Mouse (Mus musculus): ENCODE data around the gene Lsm10. TPM values are rescaled to one million over a fixed set of nuclear protein-coding genes. Genes with fewer than 3 reads are reported as not detected.

Gene Lsm10
- polyA plus RNA-seq (2012; ENCODE audit: insufficient read depth, low replicate concordance): 9.2 and 19.0 TPM in 2 replicates

DNA sequence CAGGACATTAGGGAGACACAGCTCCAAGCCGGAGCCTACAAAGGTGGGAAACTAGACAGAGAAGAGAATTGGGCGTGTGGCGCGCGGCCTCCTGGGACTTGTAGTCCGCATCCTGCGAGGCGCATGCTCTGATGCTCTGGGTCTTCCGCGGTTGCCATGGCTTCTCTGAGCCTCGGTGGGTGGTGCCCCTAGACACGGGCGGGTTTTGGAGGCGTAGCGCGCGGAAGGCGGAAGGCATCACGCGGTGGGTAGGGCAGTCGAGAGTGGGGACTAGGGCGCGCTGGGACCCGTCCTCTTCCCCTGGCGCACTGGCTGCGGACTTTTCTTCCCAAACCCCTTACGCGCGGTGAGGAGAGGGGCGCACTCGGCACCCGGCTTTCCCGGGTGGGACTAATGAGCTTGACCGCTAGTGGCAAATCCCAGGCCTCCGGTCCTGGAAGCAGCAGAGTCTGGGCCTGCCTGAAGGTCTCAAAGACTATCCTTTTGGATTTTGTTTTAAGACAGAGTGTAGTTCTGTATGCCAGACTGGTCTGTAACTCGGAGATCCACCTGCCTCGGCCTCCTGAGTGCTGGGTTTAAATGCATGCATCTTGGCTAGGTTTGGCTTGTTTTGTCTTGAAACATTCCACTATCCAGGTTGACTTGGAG is at the start of gene Lsm10:
Gene Lsm10 (plus strand): TSS at position 160 of the 648 bp plus-strand sequence.
- peaks cover 66% of the 10 kb centered on the region for H3K4me1 ChIP-seq
- H3K9me3 ChIP-seq: no peaks in the 10 kb centered on the region
- H3K4me3 ChIP-seq (replicated peaks): peak within 1 kb of the TSS; percentile 97
- H3K27me3 ChIP-seq (replicated peaks): no peaks in the 10 kb centered on the region
- peaks cover 38% of the 10 kb centered on the region for H3K36me3 ChIP-seq (replicated peaks; ENCODE audit: low read length)
- TF ChIP-seq FLI1 (IDR thresholded peaks at IDR 0.05; ENCODE audit: low read length): no peak

DNA sequence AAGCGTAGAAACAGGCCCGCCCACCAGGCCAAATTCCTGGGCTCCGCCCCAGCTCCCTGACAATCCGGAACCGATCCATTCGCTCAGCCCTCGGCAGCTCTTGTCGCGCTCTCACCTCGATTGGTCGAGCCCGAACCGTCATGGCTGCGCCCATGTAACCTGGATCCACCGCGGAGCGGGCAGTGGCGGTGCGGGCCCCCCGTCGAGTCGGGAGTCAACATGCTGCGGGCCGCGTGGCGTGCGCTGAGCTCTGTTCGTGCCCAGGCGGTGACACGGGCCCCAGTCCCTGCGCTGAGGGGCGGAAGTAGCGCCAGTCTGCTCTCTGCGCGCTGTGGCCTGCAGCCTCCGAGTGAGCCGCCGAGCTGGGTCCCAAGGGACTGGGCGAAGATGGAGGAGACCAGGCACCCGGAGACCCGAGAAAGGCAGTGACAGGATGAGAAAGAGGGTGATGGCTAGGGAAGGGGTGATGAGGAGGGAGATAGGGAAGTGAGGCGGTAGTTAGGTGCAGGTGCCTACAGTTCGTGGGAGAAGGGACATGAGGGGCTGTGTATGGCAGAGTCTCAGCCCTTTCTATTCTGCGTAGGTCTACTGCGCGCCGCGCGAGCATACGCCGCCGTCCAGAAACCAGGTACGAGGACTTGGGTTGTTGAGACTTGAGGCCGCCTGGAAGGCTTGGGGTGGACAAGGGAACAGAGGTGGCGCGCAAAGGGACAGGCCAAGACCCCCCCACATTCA is 49.4 kb upstream of the Lsm10 start, which contains the start of gene Mrps15:
Gene Mrps15 (plus strand): TSS at position 75 of the 735 bp plus-strand sequence.
- H3K27me3 ChIP-seq (replicated peaks): peaks cover 6% of the 10 kb centered on the region
- H3K9me3 ChIP-seq: no peaks in the 10 kb centered on the region
- peaks cover 21% of the 10 kb centered on the region for H3K4me1 ChIP-seq
- H3K4me3 ChIP-seq (replicated peaks): peak within 1 kb of the TSS; percentile 100
- TF ChIP-seq FLI1 (IDR thresholded peaks at IDR 0.05; ENCODE audit: low read length): no peak
- TF ChIP-seq GATA1 (IDR thresholded peaks at IDR 0.05; ENCODE audit: borderline replicate concordance, low read length): no peak
- peaks cover 34% of the 10 kb centered on the region for H3K36me3 ChIP-seq (replicated peaks; ENCODE audit: low read length)

DNA sequence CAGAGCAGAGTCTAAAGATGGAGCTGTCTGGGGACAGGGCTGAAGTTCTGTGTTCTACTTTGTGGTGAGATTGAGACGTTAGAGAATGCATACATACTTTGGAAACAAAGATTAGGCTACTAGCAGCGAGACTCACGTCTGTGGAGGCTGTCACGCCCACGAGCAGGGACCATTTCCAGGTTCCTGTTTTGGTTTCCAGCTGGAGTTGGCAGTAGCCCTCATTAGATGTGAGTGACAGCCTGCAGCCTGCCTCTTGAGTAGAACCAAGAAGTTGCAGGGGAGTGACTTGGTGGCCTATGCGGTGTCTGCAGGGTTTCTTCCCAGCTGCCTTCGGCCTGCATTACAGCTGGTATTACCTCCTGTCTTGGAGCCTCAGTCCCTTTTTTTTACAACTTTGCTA is 44.8 kb upstream of the Lsm10 start:
- peaks cover 77% of the 10 kb centered on the region for H3K36me3 ChIP-seq (replicated peaks; ENCODE audit: low read length)
- no peaks in the 10 kb centered on the region for H3K27me3 ChIP-seq (replicated peaks)
- H3K4me1 ChIP-seq: peaks cover 19% of the 10 kb centered on the region
- no peak for TF ChIP-seq GATA1 (IDR thresholded peaks at IDR 0.05; ENCODE audit: borderline replicate concordance, low read length)
- no peak for TF ChIP-seq FLI1 (IDR thresholded peaks at IDR 0.05; ENCODE audit: low read length)
- no peak overlapping the region for H3K4me3 ChIP-seq (replicated peaks)
- H3K9me3 ChIP-seq: no peaks in the 10 kb centered on the region

DNA sequence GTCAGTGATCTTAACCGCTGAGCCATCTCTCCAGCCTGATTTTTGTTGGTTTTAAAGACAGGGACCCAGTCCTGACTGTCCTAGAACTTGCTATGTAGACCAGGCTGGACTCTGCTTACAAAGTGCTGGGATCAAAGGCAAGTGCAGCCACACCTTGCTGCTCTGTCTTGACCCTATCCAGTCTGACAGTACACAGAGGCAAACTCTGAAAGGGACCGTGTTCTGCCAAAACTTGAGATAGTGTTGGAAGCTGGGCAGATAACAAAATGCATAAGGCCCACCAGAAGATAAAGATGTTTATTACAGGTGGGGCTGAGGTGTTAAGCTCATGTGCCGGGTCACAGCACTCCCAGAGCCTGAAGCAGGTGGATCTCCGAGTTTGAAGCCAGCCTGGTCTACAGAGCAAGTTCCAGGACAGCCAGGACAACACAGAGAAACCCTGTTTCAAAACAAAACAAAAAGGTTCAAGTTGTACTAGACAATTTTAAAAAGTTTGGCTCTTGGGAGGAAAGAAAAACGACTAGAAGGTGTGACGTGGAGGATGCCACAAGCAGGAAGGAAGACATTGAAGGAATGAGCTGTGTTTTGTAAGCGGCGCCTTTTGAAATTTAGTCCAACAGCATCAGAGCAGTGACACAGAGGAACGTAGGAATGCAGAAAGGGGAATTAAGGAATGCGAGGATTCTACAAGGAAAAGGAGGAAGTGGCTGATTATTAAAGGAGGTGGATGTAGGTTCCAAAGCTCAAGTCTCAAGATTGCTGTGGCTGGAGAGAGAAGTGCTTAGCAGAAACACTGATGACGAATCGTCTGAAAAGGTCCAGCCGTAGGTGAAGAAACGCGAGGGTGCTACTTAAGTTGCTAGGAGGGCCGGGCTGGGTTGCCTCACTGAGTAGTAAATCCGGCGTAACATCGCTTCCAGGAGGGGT is 39.0 kb upstream of the Lsm10 start:
- H3K9me3 ChIP-seq: no peaks in the 10 kb centered on the region
- peaks cover 38% of the 10 kb centered on the region for H3K36me3 ChIP-seq (replicated peaks; ENCODE audit: low read length)
- peaks cover 21% of the 10 kb centered on the region for H3K4me1 ChIP-seq
- peak overlapping the region; percentile 93 for H3K4me3 ChIP-seq (replicated peaks)
- no peak for TF ChIP-seq GATA1 (IDR thresholded peaks at IDR 0.05; ENCODE audit: borderline replicate concordance, low read length)
- TF ChIP-seq FLI1 (IDR thresholded peaks at IDR 0.05; ENCODE audit: low read length): no peak
- H3K27me3 ChIP-seq (replicated peaks): peaks cover 10% of the 10 kb centered on the region

DNA sequence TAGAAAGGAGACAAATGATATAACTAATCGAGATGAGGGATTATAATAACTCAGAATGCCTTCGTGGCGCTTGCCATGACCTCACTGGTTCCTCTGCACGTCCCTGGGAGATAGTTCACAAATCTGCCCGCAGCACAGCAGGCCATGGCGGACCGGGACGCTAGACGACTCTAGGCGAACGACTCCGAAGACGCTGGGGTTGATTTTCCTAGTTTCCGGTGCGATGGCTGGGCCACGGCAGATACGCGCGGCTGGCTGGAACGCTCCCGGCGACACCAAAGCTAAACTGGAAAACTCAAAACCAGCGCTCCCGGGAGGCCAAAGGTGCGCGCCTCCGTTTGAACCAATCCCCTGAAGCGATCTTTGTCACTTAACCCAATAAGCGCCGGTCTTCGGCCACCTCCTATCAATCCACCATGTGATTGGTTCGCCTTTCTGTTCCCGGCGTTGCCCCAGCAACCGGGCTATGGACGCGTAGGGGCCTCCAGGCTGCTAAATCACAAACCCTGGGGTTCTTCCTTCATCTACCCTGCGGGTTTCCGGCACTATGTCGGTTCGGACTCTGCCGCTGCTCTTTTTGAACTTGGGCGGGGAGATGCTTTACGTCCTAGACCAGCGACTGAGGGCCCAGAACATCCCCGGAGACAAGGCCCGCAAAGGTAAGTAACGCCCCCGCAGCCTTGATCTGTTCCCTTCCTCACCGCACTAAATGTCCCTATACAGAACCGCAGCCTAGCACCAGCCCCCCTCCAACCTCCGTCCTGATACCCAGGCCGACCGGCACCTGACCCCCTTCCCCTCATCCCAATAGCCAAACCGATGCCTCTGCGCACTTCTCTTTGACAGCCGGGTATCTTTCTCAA is 38.1 kb upstream of the Lsm10 start, which contains the start of gene Oscp1:
Gene Oscp1 (plus strand): TSS at position 432 of the 863 bp plus-strand sequence.
- TF ChIP-seq FLI1 (IDR thresholded peaks at IDR 0.05; ENCODE audit: low read length): no peak
- no peak for TF ChIP-seq GATA1 (IDR thresholded peaks at IDR 0.05; ENCODE audit: borderline replicate concordance, low read length)
- H3K4me1 ChIP-seq: peaks cover 24% of the 10 kb centered on the region
- peak within 1 kb of the TSS; percentile 93 for H3K4me3 ChIP-seq (replicated peaks)

DNA sequence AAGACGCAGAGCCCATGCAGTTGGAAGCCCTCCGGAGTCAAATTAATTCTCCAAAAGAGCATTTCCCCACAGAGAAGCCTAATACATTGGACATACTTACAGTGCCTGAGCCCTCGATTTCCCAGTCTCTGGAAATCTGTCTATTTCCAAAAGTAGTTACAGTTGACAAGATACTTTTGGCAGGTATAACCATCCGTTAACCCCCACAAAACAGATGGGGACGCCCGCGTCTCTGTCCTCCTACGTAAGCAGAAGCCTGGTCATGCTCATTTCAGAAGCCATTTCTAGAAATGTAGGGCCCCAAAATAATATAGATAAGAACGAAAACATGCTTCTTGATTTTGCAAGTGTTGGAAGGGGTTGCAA is 37.4 kb upstream of the Lsm10 start:
- TF ChIP-seq GATA1 (IDR thresholded peaks at IDR 0.05; ENCODE audit: borderline replicate concordance, low read length) (no peak), FLI1 (IDR thresholded peaks at IDR 0.05; ENCODE audit: low read length) (no peak)
- Histone ChIP-seq H3K4me3 (replicated peaks) (peak overlapping the region; percentile 93), H3K27me3 (replicated peaks) (peaks cover 10% of the 10 kb centered on the region), H3K36me3 (replicated peaks; ENCODE audit: low read length) (peaks cover 23% of the 10 kb centered on the region), H3K4me1 (peaks cover 24% of the 10 kb centered on the region), H3K9me3 (no peaks in the 10 kb centered on the region)

More for the DNA sequence above, 38.1 kb upstream of the Lsm10 start, which contains the start of gene Oscp1:
- Histone ChIP-seq H3K9me3 (no peaks in the 10 kb centered on the region), H3K27me3 (replicated peaks) (peaks cover 10% of the 10 kb centered on the region), H3K36me3 (replicated peaks; ENCODE audit: low read length) (peaks cover 29% of the 10 kb centered on the region)

DNA sequence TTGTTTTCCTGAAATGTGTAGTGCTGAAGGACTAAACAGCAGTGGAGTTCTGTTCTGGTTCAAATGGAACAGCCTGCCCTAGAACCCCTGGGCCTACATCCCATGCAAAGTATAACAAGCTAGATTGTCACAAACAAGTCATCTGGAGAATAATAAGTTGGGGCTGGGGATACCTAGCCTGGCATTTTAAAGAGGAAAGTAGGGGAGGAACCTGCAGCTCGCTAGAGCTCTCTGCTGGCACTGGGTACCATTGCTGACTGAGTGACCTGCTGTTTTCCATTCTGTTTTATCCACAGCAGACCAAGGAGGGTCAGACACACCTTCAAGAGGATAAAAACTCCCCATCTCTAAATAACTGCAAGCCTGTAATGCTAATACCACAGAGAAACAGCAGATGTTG is 33.6 kb upstream of the Lsm10 start:
- H3K4me1 ChIP-seq: peaks cover 25% of the 10 kb centered on the region
- no peaks in the 10 kb centered on the region for H3K36me3 ChIP-seq (replicated peaks; ENCODE audit: low read length)
- H3K4me3 ChIP-seq (replicated peaks): no peak overlapping the region
- TF ChIP-seq FLI1 (IDR thresholded peaks at IDR 0.05; ENCODE audit: low read length): no peak
- no peak for TF ChIP-seq GATA1 (IDR thresholded peaks at IDR 0.05; ENCODE audit: borderline replicate concordance, low read length)
- H3K9me3 ChIP-seq: no peaks in the 10 kb centered on the region
- peaks cover 14% of the 10 kb centered on the region for H3K27me3 ChIP-seq (replicated peaks)

DNA sequence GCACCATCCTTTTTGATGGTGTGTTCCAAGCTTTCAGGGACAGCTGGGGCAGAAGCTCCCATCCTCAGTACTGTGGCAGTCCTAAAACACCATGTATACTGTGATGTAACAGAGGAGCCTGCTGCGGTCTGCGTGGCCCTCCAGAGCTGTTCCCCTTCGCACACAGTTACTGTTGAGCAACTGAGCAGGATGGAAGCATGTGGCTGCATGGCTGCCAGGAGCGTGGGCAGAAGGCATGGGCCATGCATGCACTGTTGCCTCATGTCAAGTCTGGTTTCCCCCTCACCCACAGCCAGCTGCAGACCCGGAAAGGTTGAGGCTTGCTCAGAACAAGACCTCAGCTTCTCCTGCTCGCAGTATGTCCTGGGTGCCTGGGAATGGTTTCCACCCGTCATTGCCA is 31.2 kb upstream of the Lsm10 start:
- TF ChIP-seq FLI1 (IDR thresholded peaks at IDR 0.05; ENCODE audit: low read length): no peak
- no peak for TF ChIP-seq GATA1 (IDR thresholded peaks at IDR 0.05; ENCODE audit: borderline replicate concordance, low read length)

More for the DNA sequence above, 31.2 kb upstream of the Lsm10 start:
- peaks cover 11% of the 10 kb centered on the region for H3K27me3 ChIP-seq (replicated peaks)
- H3K36me3 ChIP-seq (replicated peaks; ENCODE audit: low read length): no peaks in the 10 kb centered on the region
- H3K4me1 ChIP-seq: peaks cover 14% of the 10 kb centered on the region
- peak overlapping the region; percentile 29 for H3K4me3 ChIP-seq (replicated peaks)
- H3K9me3 ChIP-seq: peaks cover 7% of the 10 kb centered on the region

All from megakaryocyte, embryonic 14.5 days (primary cell).